Mouse (Mus musculus): Measurements from ENCODE around the gene Fam161b. TPM values are rescaled to one million over a fixed set of nuclear protein-coding genes. Genes with fewer than 3 reads are reported as not detected.

Fam161b gene
- 18.1 and 19.9 TPM in 2 replicates for polyA plus RNA-seq (2012; rRNA removed)

DNA sequence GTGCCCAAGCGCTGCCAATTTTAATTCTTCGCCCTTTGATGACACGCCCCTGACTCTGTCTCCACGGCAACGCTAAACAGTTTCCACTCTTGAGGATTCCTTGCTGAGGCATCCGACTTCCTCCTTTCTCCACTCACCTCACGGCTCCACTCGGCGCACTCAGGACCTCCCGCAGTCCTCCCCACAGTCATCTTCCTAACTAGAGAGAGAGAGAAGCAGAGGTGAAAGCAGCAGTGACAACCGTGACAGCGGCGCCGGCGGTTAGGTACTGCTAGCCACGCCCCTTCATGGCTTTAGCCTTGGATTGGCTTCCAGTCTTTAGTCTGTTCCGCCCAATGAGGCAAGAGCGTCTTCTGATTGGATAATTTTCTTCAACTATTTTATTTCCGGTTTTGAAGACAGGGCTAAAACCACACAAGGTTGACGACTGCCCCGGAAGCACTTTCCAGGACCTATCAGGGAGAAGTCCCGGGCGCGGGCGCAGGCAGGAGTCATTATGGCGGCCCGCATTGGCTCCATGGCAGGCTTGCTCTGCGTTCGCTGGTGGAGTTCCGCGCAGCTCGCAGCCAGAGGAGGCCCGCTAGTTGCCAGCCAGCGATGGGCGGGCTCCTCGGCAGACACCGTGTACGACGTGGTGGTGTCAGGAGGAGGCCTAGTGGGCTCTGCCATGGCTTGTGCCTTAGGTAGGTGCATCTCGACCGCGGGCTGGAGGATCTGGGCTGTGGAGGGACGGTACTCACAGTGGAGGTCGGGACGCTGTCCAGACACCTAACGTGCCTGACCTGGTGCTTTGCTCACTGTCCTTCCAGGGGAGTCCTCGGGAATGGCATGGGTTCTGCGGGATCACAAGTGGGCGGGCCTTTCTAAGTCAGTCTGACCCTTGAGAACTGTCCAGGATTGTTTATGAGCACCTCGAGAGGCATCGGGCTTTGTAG, at the start of gene Fam161b, which contains the start of gene Coq6:
TSS of gene Fam161b (minus strand) at position 279 of the 935 bp plus-strand sequence.
TSS of gene Coq6 (plus strand) at position 103 of the 935 bp plus-strand sequence.

DNA sequence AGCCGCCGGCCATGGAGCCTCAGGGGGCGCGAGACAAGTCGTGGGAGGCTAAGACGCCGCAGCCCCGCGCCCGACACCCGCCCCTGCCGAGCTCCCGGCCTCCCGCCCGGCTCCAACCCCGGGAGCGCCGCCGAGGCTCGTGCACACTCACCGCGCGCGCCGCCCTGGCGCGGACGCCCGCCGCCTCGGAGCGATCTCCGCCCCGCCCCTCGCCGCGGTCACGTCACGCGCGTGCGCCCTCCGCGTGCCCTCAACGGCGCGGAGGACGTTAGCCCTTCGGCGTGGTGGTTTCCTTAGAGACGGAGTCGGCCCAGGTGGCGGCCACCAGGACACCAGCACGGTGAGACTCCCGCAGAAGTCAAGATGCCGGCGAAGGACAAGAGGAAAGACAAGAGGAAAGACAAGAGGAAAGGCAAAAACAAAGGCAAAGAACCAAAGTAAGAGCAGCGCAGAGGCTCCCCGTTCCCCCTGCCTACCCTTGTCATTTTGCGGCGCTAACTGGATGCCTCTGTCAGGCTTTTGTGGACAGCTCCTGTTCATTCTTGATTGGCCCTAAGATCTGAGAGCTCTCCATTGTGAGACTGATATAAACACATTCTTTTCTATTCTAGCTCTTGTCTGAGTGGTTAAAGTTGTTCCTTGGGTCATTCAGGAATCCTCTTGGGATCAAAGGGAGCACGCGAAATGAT, 47.3 kb upstream of the Fam161b start, which contains the start of the genes Entpd5 and Bbof1:
TSS of gene Entpd5 (minus strand) at position 211 of the 689 bp plus-strand sequence.
TSS of gene Bbof1 (plus strand) at position 253 of the 689 bp plus-strand sequence.

DNA sequence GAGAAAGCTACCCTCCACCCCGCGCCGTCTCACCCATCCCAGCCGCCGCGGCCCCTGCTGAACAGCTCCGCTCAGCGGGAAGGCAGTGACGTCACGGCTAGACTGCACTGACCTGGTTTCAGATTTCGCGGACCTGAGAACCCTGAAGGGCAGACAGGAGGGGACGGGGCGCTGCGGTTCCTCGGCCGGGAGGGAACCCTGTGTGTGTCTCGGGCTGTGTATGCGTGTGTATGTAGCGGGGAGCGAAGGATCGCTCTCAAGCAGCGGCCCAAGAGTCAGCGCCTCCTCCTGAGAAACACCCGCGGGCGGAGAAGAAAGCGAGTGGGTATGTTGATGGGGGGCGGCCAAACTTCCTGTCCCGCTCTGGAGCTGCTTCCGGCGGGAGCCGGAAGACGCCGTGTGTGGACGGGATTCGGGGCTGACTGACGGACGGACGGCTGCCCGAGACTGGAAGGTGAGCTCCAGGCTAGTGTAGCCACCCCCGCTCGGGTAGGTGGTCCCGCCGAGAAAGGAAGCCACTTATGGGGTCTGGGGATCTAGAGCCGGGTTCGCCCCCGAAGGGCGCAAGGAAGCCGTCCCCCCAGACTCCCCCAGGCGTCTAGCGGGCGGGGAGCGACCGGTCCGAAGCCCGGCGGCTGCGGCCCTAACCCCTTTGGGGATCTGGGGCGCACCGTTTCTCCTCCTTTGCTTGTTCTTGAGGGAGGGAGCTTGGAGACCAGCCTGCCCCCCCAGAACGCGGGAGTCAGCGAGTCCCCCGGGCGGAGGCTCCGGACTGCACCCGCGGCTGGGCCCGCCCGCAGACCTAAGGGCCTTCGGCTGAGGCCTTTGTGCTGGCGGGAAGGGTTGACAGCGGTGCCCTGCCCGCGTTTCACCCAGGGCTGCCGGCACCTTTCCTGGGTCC, 44.7 kb downstream of the Fam161b start, which contains the start of gene Zfp410:
TSS of gene Zfp410 (plus strand) at position 132 of the 901 bp plus-strand sequence.

Other genes with a start within 250 kb of the Fam161b start
- gene Dnal1, start 247.5 kb downstream of the Fam161b start, polyA plus RNA-seq (2012; rRNA removed), result 20.1 and 23.3 TPM in 2 replicates
- 6.6 and 7.2 TPM in 2 replicates for gene Pnma1, start 213.3 kb downstream of the Fam161b start, polyA plus RNA-seq (2012; rRNA removed)
- gene Elmsan1, start 143.0 kb downstream of the Fam161b start, polyA plus RNA-seq (2012; rRNA removed), result 5.2 and 5.3 TPM in 2 replicates
- 11.2 and 12.2 TPM in 2 replicates for gene Ptgr2, start 76.6 kb downstream of the Fam161b start, polyA plus RNA-seq (2012; rRNA removed)
- gene Zfp410, start 45.0 kb downstream of the Fam161b start, polyA plus RNA-seq (2012; rRNA removed), result 53.0 and 54.0 TPM in 2 replicates
- 45.1 and 45.4 TPM in 2 replicates for gene Coq6, start 176 bp downstream of the Fam161b start, polyA plus RNA-seq (2012; rRNA removed)
- gene Entpd5, start 47.2 kb upstream of the Fam161b start, polyA plus RNA-seq (2012; rRNA removed), result 9.4 and 12.0 TPM in 2 replicates
- 5.9 and 6.2 TPM in 2 replicates for gene Bbof1, start 47.2 kb upstream of the Fam161b start, polyA plus RNA-seq (2012; rRNA removed)
- gene Rnf113a2, start 55.4 kb upstream of the Fam161b start, polyA plus RNA-seq (2012; rRNA removed), result 15.4 and 16.8 TPM in 2 replicates
- 21.0 and 22.3 TPM in 2 replicates for gene Aldh6a1, start 89.2 kb upstream of the Fam161b start, polyA plus RNA-seq (2012; rRNA removed)
- 21.8 and 23.9 TPM in 2 replicates for gene Lin52, start 89.6 kb upstream of the Fam161b start, polyA plus RNA-seq (2012; rRNA removed)
- gene Vsx2, start 207.9 kb upstream of the Fam161b start, polyA plus RNA-seq (2012; rRNA removed), result 0.67 and 0.75 TPM in 2 replicates